Mouse (Mus musculus) cortical plate, adult 2 months (tissue): ENCODE measurements around the gene Mindy2. TPM values are rescaled to one million over a fixed set of nuclear protein-coding genes. Genes with fewer than 3 reads are reported as not detected.

Experiments used
- H3K27ac ChIP-seq: fragments of 200-500 bp; 2 replicates; pipeline ENCODE4 v1.5.1; 2012; ENCODE audit warnings: low read length, control low read depth, inconsistent platforms; ENCODE audit not compliant: insufficient read depth
- H3K4me1 ChIP-seq: fragments of 200-500 bp; 2 replicates; pipeline ENCODE4 v1.6.1; 2011; ENCODE audit warnings: low read length; ENCODE audit not compliant: control insufficient read depth, insufficient read depth
- H3K4me3 ChIP-seq: fragments of 200-500 bp; 2 replicates; pipeline ENCODE4 v1.5.1; 2011; ENCODE audit warnings: mild to moderate bottlenecking, low read length, control low read depth; ENCODE audit not compliant: insufficient read depth
- CTCF ChIP-seq: fragments of 200-500 bp; IDR thresholded peaks from 2 replicates; pipeline ENCODE4 v1.5.1; 2011; ENCODE audit warnings: mild to moderate bottlenecking, control low read depth, low read length; ENCODE audit not compliant: insufficient read depth; ENCODE audit errors: extremely low read depth
- POLR2A ChIP-seq: fragments of 200-500 bp; IDR thresholded peaks from 2 replicates; pipeline ENCODE4 v1.6.1; 2011; ENCODE audit warnings: mild to moderate bottlenecking, low read length, control low read depth; ENCODE audit not compliant: insufficient read depth; ENCODE audit errors: extremely low read depth
- polyA plus RNA-seq: library from polyadenylated mRNA; depleted of rRNA; stranded (reverse); fragments of >200 nt; gene quantifications from 2 replicates; pipeline ENCODE4 v1.2.3, GENCODE M21; 2012

The Mindy2 gene
- polyA plus RNA-seq, 1 experiment, result 26.2 TPM

DNA sequence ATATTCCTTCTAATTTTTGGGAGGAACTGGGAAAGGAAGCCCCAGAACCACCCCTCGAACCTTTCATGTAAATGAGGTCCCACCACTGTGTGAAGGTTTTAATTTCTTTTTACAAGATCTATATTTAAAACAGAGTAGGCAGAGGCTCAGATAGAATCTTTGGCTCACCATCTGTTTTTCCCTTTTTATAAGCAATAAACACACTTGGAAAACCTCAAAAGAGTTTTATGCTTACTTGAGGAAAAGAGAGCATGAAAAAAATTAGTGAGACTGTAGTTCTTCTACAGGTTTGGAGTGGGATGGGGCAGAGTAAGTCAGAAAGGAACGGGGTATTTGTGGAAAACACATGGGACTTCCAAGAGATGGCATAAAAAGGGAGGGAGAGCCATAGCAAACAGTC lies 4.8 kb downstream of the Mindy2 start:
- no peak overlapping the region for H3K27ac ChIP-seq
- no peak for TF ChIP-seq POLR2A
- no peak for TF ChIP-seq CTCF
- 0 out of 2 replicates have a peak overlapping the region, but pooled peaks have one; percentile 6 for H3K4me3 ChIP-seq
- peaks cover 8% of the 10 kb centered on the region for H3K4me1 ChIP-seq

DNA sequence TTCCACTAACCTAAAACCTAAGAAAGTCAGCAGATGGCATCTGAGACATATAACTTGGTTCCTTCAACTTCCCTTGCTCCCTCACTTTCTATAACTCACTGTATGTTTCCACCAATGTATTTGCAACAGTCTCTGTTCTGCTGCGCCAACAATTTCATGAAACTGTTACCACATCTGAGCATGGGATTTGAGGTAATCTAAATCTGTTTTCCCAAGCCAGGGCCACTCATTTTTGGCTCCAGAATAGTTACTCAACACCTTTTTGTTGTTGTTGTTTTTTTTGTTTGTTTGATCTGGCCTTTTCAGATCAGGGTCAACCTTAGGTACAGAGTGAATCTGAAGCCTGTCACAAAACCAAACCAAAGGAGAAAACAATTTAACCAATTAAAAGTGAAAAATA lies 6.0 kb downstream of the Mindy2 start:
- no peak overlapping the region for H3K27ac ChIP-seq
- TF ChIP-seq CTCF (no peak), POLR2A (no peak)
- no peak overlapping the region for H3K4me3 ChIP-seq
- H3K4me1 ChIP-seq, result peaks cover 8% of the 10 kb centered on the region

DNA sequence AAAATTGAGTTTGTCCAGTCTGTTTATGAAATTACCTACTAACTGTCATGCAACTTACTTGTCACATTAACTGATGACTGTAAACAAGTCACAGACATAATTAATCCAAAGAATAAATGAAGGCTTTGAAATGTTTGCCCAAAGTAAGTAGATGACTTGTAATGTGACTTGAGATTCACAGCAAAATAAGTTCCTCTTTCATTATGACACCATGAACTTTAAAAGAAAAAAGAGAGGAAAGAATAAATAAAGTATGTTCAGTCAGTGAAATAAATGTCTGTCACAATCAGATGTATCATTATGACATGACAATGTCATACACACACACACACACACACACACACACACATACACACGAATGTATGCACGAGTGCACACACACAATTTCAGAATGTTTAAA lies 6.7 kb downstream of the Mindy2 start:
- Histone ChIP-seq H3K4me1 (peaks cover 8% of the 10 kb centered on the region), H3K27ac (no peak overlapping the region), H3K4me3 (no peak overlapping the region)
- no peak for TF ChIP-seq CTCF
- no peak for TF ChIP-seq POLR2A

DNA sequence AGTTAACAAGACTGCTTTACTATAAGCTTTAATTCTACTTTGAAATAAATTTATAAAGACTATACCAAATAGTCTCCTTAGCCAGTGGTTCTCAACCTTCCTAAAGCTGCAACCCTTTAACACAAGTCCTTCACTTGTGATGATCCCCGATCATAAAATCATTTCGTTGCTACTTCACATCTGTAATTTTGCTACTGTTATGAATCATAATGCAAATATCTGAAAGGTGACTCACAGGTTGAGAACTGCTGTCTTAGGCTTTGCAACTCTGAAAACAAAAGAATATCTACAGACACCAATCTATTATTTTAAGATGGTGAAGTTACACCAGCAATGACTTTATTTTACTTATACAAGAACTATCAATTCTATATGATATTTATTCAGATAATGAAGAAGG lies 20.2 kb downstream of the Mindy2 start:
- no peak overlapping the region for H3K4me3 ChIP-seq
- no peaks in the 10 kb centered on the region for H3K4me1 ChIP-seq
- TF ChIP-seq POLR2A, result no peak
- TF ChIP-seq CTCF, result no peak
- H3K27ac ChIP-seq, result no peak overlapping the region

DNA sequence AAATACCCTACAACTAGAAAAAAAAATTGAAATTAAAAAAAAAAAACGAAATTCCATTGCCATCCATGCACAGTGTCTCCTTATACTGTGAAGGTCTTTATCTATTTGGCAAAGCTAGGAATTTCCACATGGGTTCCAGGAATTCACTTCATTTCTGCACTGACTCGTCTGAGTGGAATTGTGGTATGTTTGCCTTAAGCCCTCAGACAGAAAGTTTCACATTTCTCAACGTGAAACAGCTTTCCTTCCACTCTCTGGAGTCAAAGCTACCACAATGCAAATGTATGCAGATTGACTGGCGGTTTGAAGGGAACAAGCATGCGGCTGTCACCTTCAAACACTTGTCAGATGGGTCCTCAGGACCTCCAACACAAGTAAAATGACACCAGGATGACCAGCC lies 25.3 kb downstream of the Mindy2 start:
- Histone ChIP-seq H3K27ac (no peak overlapping the region; the same call in 1 of the 2 replicates), H3K4me3 (no peak overlapping the region), H3K4me1 (peaks cover under 1% of the 10 kb centered on the region; the same call in 1 of the 2 replicates)
- TF ChIP-seq POLR2A (no peak), CTCF (no peak)

DNA sequence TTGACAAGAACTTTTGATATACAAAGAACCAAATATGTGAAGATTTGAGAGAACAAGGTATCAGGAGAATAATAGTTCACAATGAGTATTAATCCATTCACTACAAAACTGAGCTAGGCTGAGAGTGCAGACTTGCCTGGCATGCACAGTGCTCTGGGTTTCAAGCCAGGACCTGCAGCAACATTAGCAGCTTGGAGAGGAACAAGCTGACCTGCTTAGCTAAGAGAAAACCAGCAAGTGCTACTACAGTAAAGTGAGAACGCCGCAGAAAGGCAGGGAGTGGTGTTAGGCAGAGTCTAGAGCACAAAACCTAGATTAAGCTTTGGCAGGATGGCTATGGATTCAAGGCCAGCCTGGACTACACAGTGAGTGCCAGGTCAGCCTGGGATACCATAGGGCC lies 27.3 kb downstream of the Mindy2 start:
- H3K27ac ChIP-seq, result no peak overlapping the region
- peaks cover 1% of the 10 kb centered on the region; the same call in 1 of the 2 replicates for H3K4me1 ChIP-seq
- TF ChIP-seq POLR2A (no peak), CTCF (no peak)
- H3K4me3 ChIP-seq, result no peak overlapping the region

DNA sequence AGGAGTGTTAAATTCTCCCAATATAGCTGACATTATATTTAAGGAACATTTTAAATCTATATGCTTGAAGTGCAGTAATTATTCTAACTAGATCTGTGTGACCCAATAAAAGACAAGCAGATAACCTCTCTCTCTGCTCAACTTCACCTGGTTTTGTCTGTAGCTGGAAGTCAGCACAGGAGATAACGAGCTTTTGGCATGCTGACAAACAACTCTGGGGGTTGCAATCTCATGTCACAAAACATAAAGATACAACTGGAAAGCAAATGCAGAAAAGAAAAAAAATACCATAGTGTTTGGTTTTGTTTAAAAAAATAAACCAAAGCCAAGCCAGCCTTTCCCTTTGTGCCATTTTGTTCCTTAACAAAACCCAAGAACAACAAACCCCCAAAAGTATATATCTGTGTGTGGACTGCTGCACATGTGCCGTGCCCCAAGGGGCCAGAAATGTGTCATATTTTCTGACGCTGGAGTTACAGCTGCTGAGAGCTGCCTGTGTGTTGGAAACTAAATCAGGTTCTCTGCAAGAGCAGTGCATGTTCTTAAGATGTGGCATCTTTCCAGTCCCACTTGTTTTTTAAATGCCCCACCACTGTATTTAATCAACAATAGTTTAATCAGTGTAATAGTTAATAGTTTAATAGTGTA lies 45.8 kb downstream of the Mindy2 start:
- no peak overlapping the region for H3K4me3 ChIP-seq
- peaks cover 2% of the 10 kb centered on the region; the same call in 1 of the 2 replicates for H3K4me1 ChIP-seq
- H3K27ac ChIP-seq, result no peak overlapping the region
- no peak for TF ChIP-seq POLR2A

DNA sequence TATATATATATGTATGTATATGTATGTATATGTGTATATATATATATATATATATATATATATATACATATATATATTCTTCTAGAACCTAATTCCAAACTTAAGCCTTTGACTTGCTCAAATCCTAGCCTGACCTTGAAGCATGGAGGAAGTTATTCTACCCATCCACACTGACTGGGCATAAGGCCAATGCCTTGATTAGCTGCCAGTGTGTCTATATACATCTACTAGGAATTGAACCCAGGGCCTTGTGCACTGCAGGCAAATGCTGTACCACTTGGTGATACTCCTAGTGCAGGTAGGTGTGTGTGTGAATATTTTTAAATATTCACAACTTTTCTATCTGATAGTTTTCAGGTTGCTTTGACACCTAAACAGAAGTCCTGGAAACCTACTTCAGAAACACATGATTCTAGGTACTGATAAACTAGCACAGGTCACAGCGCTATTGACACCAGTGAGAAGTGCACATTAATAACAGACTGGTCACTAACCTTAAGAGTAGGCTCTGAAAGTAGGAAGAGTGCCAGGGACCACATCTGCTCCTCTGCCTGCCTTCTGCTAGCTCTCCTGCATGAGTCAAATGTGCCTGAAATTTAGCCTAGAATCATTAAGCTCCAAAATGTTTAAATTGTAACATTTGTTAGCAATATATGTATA lies 54.7 kb downstream of the Mindy2 start:
- Histone ChIP-seq H3K27ac (no peak overlapping the region), H3K4me1 (no peaks in the 10 kb centered on the region), H3K4me3 (no peak overlapping the region)
- TF ChIP-seq CTCF, result no peak
- no peak for TF ChIP-seq POLR2A

DNA sequence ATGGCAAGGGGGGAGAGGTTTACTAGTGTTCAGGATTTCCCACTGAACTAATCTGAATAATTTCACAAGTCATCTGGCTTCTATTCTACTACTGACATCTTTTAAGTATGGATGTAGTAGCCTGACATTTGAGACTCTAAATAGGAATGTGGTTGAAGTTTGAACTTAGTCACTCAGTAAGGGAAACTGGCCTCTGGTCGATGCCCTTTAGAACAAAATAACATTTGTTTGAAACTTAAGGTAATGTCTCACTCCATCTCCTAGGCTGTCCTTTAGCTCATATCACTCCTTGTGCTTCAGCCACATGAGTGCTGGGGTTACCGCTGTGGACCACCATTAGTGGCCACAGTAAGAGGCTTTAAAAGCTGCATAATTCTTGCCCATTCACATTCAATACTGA lies 58.7 kb downstream of the Mindy2 start:
- no peak for TF ChIP-seq POLR2A
- TF ChIP-seq CTCF, result no peak
- no peak overlapping the region for H3K27ac ChIP-seq
- H3K4me3 ChIP-seq, result no peak overlapping the region
- no peaks in the 10 kb centered on the region for H3K4me1 ChIP-seq

DNA sequence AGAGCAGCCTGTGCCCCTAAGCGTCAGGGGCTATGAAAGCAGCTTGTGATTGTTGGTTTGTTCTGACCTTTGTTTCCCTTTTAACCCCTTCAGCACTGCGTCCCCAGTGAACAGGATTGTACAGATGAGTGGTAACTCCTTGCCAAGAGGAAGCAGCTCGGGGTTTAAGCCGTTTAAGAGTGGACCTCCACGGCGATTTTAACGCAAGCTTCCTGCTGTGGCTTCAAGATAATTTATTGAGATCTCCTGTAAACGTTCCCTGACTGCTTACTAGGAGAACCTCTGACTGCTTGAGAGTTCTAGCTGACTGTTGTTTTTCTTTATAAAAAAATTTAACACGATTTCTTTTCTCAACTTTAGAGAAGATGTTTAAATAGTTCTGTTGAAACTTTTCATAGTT lies 65.5 kb downstream of the Mindy2 start:
- Histone ChIP-seq H3K27ac (no peak overlapping the region), H3K4me1 (peaks cover 1% of the 10 kb centered on the region; the same call in 1 of the 2 replicates), H3K4me3 (no peak overlapping the region)
- TF ChIP-seq POLR2A, result no peak
- TF ChIP-seq CTCF, result no peak
